Mouse (Mus musculus) bone marrow, adult 2 months (tissue): ENCODE data around the gene Col13a1.

Experiments used
- CTCF ChIP-seq: fragments of 200-500 bp; IDR thresholded peaks from 2 replicates; pipeline ENCODE4 v1.5.1; 2011; ENCODE audit warnings: low read length, control low read depth; ENCODE audit not compliant: control insufficient read depth, insufficient read depth
- POLR2A ChIP-seq: fragments of 200-500 bp; IDR thresholded peaks from 2 replicates; pipeline ENCODE4 v1.6.1; 2011; ENCODE audit warnings: low read depth, mild to moderate bottlenecking, control low read depth, low read length, borderline replicate concordance; ENCODE audit not compliant: control insufficient read depth

- TF ChIP-seq CTCF (no peak), POLR2A (no peak)
These were observed 13.5 kb downstream of the Col13a1 start for GRCm38 (mm10) chr10:61965386-61965841.
